Mouse (Mus musculus) thymus, adult 2 months (tissue): ENCODE data around the gene Nckap1.

Experiments
- CTCF ChIP-seq: fragments of 200-500 bp; IDR thresholded peaks from 2 replicates; pipeline ENCODE4 v1.5.1; 2012; ENCODE audit warnings: mild to moderate bottlenecking, control low read depth, low read length, moderate library complexity, borderline replicate concordance; ENCODE audit not compliant: control insufficient read depth, poor library complexity, insufficient read depth; ENCODE audit errors: extremely low read depth
- POLR2A ChIP-seq: fragments of 200-500 bp; IDR thresholded peaks from 2 replicates; pipeline ENCODE4 v1.6.1; 2012; ENCODE audit warnings: mild to moderate bottlenecking, low read length, control low read depth, moderate library complexity; ENCODE audit not compliant: control insufficient read depth, poor library complexity, insufficient read depth; ENCODE audit errors: extremely low read depth

GRCm38 (mm10) chr2:80537156-80537555 is 44.0 kb downstream of the Nckap1 start:
- no peak for TF ChIP-seq CTCF
- no peak for TF ChIP-seq POLR2A
